Mouse (Mus musculus) pancreas, adult 10 weeks (tissue): ENCODE results near the gene Kif13a. TPM values are rescaled to one million over a fixed set of nuclear protein-coding genes. Genes with fewer than 3 reads are reported as not detected.

Experiments used
- polyA plus RNA-seq: library from polyadenylated mRNA; stranded (reverse); fragments of 350-450 nt; fragmentation: Illumina TruSeq; extraction: RNeasy Lipid Tissue Mini Kit (QIAGEN cat#74804); gene quantifications from one replicate; pipeline ENCODE4 v1.2.3, GENCODE M21; 2015; ENCODE audit warnings: low read depth, low replicate concordance; ENCODE audit not compliant: insufficient read depth

Gene Kif13a
- 8.7 TPM for polyA plus RNA-seq

GRCm38 (mm10) chr13:46929719-46930658, at the start of gene Kif13a:
Gene Kif13a, minus strand, starts transcription at chr13:46929867.

DNA sequence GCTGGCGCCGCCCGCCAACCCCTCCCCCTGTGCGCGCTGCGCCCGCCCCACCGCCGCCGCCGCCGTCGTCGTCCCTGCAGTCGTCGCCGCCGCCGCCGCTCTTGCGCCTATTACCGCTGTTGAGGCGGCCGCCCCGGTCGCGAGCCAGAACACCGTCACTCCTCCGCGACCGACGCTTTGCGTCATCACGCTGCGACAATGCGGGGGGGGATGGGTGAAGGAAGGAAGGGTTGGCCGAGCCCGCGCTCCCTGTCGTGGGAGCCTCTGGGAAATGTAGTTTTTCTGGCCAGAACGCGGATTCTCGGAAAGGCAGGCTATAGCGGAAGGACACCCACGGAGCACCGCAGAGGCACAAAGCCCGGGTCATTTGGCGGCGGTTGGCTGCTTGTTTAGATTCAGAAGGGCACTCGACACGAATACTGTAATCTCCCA, 201.8 kb downstream of the Kif13a start, which contains the start of gene Nup153:
TSS of gene Nup153 (minus strand) at position 104 of the 432 bp plus-strand sequence.

Other genes starting within 250 kb of the Kif13a start
- 9.3 TPM for gene Nup153, start 201.9 kb downstream of the Kif13a start, polyA plus RNA-seq
- gene Nhlrc1, start 85.0 kb upstream of the Kif13a start, polyA plus RNA-seq = not detected
- 5.5 TPM for gene Kdm1b, start 113.6 kb upstream of the Kif13a start, polyA plus RNA-seq
- gene Tpmt, start 114.9 kb upstream of the Kif13a start, polyA plus RNA-seq = 0.50 TPM
- 13.4 TPM for gene Dek, start 176.3 kb upstream of the Kif13a start, polyA plus RNA-seq
- 2.2 TPM for gene Rnf144b, start 192.8 kb upstream of the Kif13a start, polyA plus RNA-seq